Mouse (Mus musculus): ENCODE measurements at regions not wholly inside any gene's neighbourhood (a gene's known extent, or its start where the extent isn't known, plus 50 kb on each side); places are given as distances from the start of the nearest gene placed in this dataset.

- no peaks in the 10 kb centered on the region; the same call in none of the 2 replicates for H3K4me1 ChIP-seq (ENCODE audit: control insufficient read depth, insufficient read depth, low read length)
- no peak overlapping the region for H3K4me2 ChIP-seq
- no peak for DNase-seq (ENCODE audit: low spot score, missing footprints)
- H3K36me3 ChIP-seq (ENCODE audit: control insufficient read depth, insufficient read depth, low read length): no peaks in the 10 kb centered on the region
- no peak overlapping the region for H3K27ac ChIP-seq (ENCODE audit: low read depth, low read length)
- WGBS: 88% methylated on average over 7 of the region's 7 CpGs
- ATAC-seq (ENCODE audit: low FRiP score): no peak
- H3K9me3 ChIP-seq (ENCODE audit: control insufficient read depth, low read length): no peaks in the 10 kb centered on the region
- no peak overlapping the region for H3K4me3 ChIP-seq (ENCODE audit: low read depth, low read length)
- H3K9ac ChIP-seq (ENCODE audit: low read length): no peak overlapping the region
- H3K27me3 ChIP-seq (ENCODE audit: control insufficient read depth, insufficient read depth, low read length): no peaks in the 10 kb centered on the region
Measured at GRCm38 (mm10) chr12:104591571-104591970, 118.4 kb upstream of the Gsc start.

- ATAC-seq (ENCODE audit: low FRiP score): no peak
- Histone ChIP-seq H3K36me3 (ENCODE audit: control insufficient read depth, insufficient read depth, low read length) (no peaks in the 10 kb centered on the region), H3K4me2 (no peak overlapping the region)
Measured at GRCm38 (mm10) chr12:104590291-104590690, 117.2 kb upstream of the Gsc start.

GRCm38 (mm10) chr12:104584408-104584807, 111.3 kb upstream of the Gsc start:
- H3K27ac ChIP-seq (ENCODE audit: low read depth, low read length): no peak overlapping the region
- no peak overlapping the region for H3K9ac ChIP-seq (ENCODE audit: low read length)
- H3K9me3 ChIP-seq (ENCODE audit: control insufficient read depth, low read length): no peaks in the 10 kb centered on the region
- 55% methylated on average over 9 of the region's 9 CpGs for WGBS
- no peaks in the 10 kb centered on the region for H3K36me3 ChIP-seq (ENCODE audit: control insufficient read depth, insufficient read depth, low read length)
- ATAC-seq (ENCODE audit: low FRiP score) (no peak), DNase-seq (ENCODE audit: low spot score, missing footprints) (no peak)
- H3K4me2 ChIP-seq: peak overlapping the region; percentile 19; the same call in 1 of the 2 replicates
- H3K4me1 ChIP-seq (ENCODE audit: control insufficient read depth, insufficient read depth, low read length): no peaks in the 10 kb centered on the region
- no peak overlapping the region for H3K4me3 ChIP-seq (ENCODE audit: low read depth, low read length)
- H3K27me3 ChIP-seq (ENCODE audit: control insufficient read depth, insufficient read depth, low read length): no peaks in the 10 kb centered on the region

More at GRCm38 (mm10) chr12:104590291-104590690, 117.2 kb upstream of the Gsc start:
- H3K9ac ChIP-seq (ENCODE audit: low read length): no peak overlapping the region
- H3K4me1 ChIP-seq (ENCODE audit: control insufficient read depth, insufficient read depth, low read length): no peaks in the 10 kb centered on the region; the same call in none of the 2 replicates
- no peaks in the 10 kb centered on the region for H3K27me3 ChIP-seq (ENCODE audit: control insufficient read depth, insufficient read depth, low read length)
- no peak overlapping the region for H3K4me3 ChIP-seq (ENCODE audit: low read depth, low read length)
- no peak overlapping the region for H3K27ac ChIP-seq (ENCODE audit: low read depth, low read length)
- no peaks in the 10 kb centered on the region for H3K9me3 ChIP-seq (ENCODE audit: control insufficient read depth, low read length)
- no peak for DNase-seq (ENCODE audit: low spot score, missing footprints)
- WGBS: 90% methylated on average over 8 of the region's 8 CpGs

GRCm38 (mm10) chr12:104580796-104581195, 107.7 kb upstream of the Gsc start:
- H3K36me3 ChIP-seq (ENCODE audit: control insufficient read depth, insufficient read depth, low read length): no peaks in the 10 kb centered on the region
- no peaks in the 10 kb centered on the region for H3K9me3 ChIP-seq (ENCODE audit: control insufficient read depth, low read length)
- H3K27me3 ChIP-seq (ENCODE audit: control insufficient read depth, insufficient read depth, low read length): no peaks in the 10 kb centered on the region
- H3K4me2 ChIP-seq: no peak overlapping the region
- H3K4me1 ChIP-seq (ENCODE audit: control insufficient read depth, insufficient read depth, low read length): no peaks in the 10 kb centered on the region
- H3K4me3 ChIP-seq (ENCODE audit: low read depth, low read length): no peak overlapping the region
- H3K9ac ChIP-seq (ENCODE audit: low read length): no peak overlapping the region
- WGBS: 80% methylated on average over 7 of the region's 7 CpGs
- no peak overlapping the region for H3K27ac ChIP-seq (ENCODE audit: low read depth, low read length)
- ATAC-seq (ENCODE audit: low FRiP score): no peak
- no peak for DNase-seq (ENCODE audit: low spot score, missing footprints)

GRCm38 (mm10) chr12:104567622-104568021, 94.5 kb upstream of the Gsc start:
- WGBS: 84% methylated on average over 17 of the region's 17 CpGs
- no peaks in the 10 kb centered on the region for H3K9me3 ChIP-seq (ENCODE audit: control insufficient read depth, low read length)

GRCm38 (mm10) chr12:104562961-104563360, 89.8 kb upstream of the Gsc start:
- Histone ChIP-seq H3K9ac (ENCODE audit: low read length) (no peak overlapping the region), H3K4me3 (ENCODE audit: low read depth, low read length) (no peak overlapping the region), H3K36me3 (ENCODE audit: control insufficient read depth, insufficient read depth, low read length) (no peaks in the 10 kb centered on the region), H3K4me1 (ENCODE audit: control insufficient read depth, insufficient read depth, low read length) (no peaks in the 10 kb centered on the region), H3K9me3 (ENCODE audit: control insufficient read depth, low read length) (no peaks in the 10 kb centered on the region), H3K4me2 (no peak overlapping the region), H3K27ac (ENCODE audit: low read depth, low read length) (no peak overlapping the region), H3K27me3 (ENCODE audit: control insufficient read depth, insufficient read depth, low read length) (no peaks in the 10 kb centered on the region)
- DNase-seq (ENCODE audit: low spot score, missing footprints): no peak
- 78% methylated on average over 5 of the region's 5 CpGs for WGBS
- no peak for ATAC-seq (ENCODE audit: low FRiP score)

More at GRCm38 (mm10) chr12:104567622-104568021, 94.5 kb upstream of the Gsc start:
- H3K27me3 ChIP-seq (ENCODE audit: control insufficient read depth, insufficient read depth, low read length): no peaks in the 10 kb centered on the region
- DNase-seq (ENCODE audit: low spot score, missing footprints) (no peak), ATAC-seq (ENCODE audit: low FRiP score) (no peak)
- no peak overlapping the region for H3K4me3 ChIP-seq (ENCODE audit: low read depth, low read length)
- H3K36me3 ChIP-seq (ENCODE audit: control insufficient read depth, insufficient read depth, low read length): no peaks in the 10 kb centered on the region
- no peak overlapping the region for H3K4me2 ChIP-seq
- no peak overlapping the region for H3K9ac ChIP-seq (ENCODE audit: low read length)
- H3K4me1 ChIP-seq (ENCODE audit: control insufficient read depth, insufficient read depth, low read length): no peaks in the 10 kb centered on the region
- no peak overlapping the region for H3K27ac ChIP-seq (ENCODE audit: low read depth, low read length)

DNA sequence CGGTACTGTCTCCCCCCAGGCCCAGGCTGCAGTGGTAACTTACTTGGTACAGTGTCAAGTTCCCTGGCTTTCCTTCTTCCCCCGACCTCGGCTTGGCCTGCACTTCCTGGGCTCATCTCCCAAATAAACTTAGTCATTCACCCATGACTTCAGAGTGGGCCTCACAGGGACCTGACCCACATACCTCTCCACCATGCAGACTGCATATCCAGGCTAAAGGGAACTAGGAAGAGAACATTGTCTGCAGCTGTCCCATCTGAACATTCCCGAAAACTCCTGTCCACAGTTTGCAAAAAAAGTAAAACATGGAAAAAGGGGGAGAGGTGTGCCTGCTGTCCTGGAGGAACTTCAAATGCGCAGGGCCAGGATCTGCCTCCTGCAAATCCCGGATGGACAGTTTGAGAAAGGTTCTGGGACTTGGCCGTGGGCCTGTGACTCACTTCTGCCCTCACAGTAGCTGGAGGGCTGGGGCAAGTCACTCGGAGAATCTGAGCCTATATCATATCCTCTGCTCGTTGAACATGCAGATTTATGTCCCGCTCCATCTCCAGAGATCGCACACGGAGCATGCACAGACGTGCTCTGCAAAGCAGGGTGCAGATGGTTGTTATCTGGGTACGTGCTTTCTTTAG, 87.9 kb upstream of the Gsc start:
- no peaks in the 10 kb centered on the region for H3K9me3 ChIP-seq (ENCODE audit: control insufficient read depth, low read length)
- no peaks in the 10 kb centered on the region for H3K4me1 ChIP-seq (ENCODE audit: control insufficient read depth, insufficient read depth, low read length)
- 77% methylated on average over 14 of the region's 14 CpGs for WGBS
- no peak overlapping the region for H3K4me3 ChIP-seq (ENCODE audit: low read depth, low read length)
- no peak overlapping the region for H3K9ac ChIP-seq (ENCODE audit: low read length)
- no peak for DNase-seq (ENCODE audit: low spot score, missing footprints)
- no peaks in the 10 kb centered on the region for H3K27me3 ChIP-seq (ENCODE audit: control insufficient read depth, insufficient read depth, low read length)
- ATAC-seq (ENCODE audit: low FRiP score): no peak
- no peak overlapping the region for H3K27ac ChIP-seq (ENCODE audit: low read depth, low read length)
- no peak overlapping the region for H3K4me2 ChIP-seq
- no peaks in the 10 kb centered on the region for H3K36me3 ChIP-seq (ENCODE audit: control insufficient read depth, insufficient read depth, low read length)

DNA sequence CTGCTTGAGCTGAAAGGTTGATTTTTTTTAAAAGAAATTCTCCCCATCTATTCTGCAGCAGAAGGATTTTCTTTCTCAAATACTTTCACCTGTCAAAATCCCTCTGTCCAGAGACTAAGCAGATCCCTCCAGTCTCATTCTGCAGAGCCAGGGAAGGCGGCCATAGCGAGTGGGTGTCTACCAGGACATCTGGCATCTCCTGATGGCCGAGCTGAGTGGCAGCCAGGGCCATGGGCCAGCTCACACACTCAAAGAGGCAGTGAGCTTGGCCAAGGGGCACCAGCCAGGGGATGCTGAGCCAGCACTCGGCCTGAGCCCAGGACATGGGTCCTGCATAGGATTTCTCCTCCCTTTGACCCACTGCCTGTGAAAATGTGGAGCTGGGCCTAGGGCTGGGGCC, 84.6 kb upstream of the Gsc start:
- Histone ChIP-seq H3K4me3 (ENCODE audit: low read depth, low read length) (no peak overlapping the region), H3K36me3 (ENCODE audit: control insufficient read depth, insufficient read depth, low read length) (no peaks in the 10 kb centered on the region), H3K4me1 (ENCODE audit: control insufficient read depth, insufficient read depth, low read length) (peaks cover 7% of the 10 kb centered on the region), H3K4me2 (no peak overlapping the region), H3K27me3 (ENCODE audit: control insufficient read depth, insufficient read depth, low read length) (no peaks in the 10 kb centered on the region), H3K9ac (ENCODE audit: low read length) (no peak overlapping the region), H3K9me3 (ENCODE audit: control insufficient read depth, low read length) (no peaks in the 10 kb centered on the region), H3K27ac (ENCODE audit: low read depth, low read length) (no peak overlapping the region)
- ATAC-seq (ENCODE audit: low FRiP score): no peak
- DNase-seq (ENCODE audit: low spot score, missing footprints): no peak
- WGBS: 83% methylated on average over 4 of the region's 4 CpGs

- no peak for DNase-seq (ENCODE audit: low spot score, missing footprints)
- no peak for ATAC-seq (ENCODE audit: low FRiP score)
- H3K4me2 ChIP-seq: no peak overlapping the region
- no peak overlapping the region for H3K27ac ChIP-seq (ENCODE audit: low read depth, low read length)
- H3K9me3 ChIP-seq (ENCODE audit: control insufficient read depth, low read length): no peaks in the 10 kb centered on the region
- peaks cover 7% of the 10 kb centered on the region for H3K4me1 ChIP-seq (ENCODE audit: control insufficient read depth, insufficient read depth, low read length)
- no peaks in the 10 kb centered on the region for H3K27me3 ChIP-seq (ENCODE audit: control insufficient read depth, insufficient read depth, low read length)
- H3K9ac ChIP-seq (ENCODE audit: low read length): no peak overlapping the region
- H3K36me3 ChIP-seq (ENCODE audit: control insufficient read depth, insufficient read depth, low read length): no peaks in the 10 kb centered on the region
- H3K4me3 ChIP-seq (ENCODE audit: low read depth, low read length): no peak overlapping the region
- WGBS: 84% methylated on average over 10 of the region's 10 CpGs
Measured at GRCm38 (mm10) chr12:104557307-104557706, 84.2 kb upstream of the Gsc start.

Measured in midbrain, embryonic 11.5 days (tissue).